Mouse (Mus musculus): ENCODE data around the gene Fam173b.
"Not testable (repeated sequence)": the region's sequence is repeated elsewhere in the genome, so short reads cannot be mapped to it uniquely, and the experiment has no call there.

Fam173b gene

DNA sequence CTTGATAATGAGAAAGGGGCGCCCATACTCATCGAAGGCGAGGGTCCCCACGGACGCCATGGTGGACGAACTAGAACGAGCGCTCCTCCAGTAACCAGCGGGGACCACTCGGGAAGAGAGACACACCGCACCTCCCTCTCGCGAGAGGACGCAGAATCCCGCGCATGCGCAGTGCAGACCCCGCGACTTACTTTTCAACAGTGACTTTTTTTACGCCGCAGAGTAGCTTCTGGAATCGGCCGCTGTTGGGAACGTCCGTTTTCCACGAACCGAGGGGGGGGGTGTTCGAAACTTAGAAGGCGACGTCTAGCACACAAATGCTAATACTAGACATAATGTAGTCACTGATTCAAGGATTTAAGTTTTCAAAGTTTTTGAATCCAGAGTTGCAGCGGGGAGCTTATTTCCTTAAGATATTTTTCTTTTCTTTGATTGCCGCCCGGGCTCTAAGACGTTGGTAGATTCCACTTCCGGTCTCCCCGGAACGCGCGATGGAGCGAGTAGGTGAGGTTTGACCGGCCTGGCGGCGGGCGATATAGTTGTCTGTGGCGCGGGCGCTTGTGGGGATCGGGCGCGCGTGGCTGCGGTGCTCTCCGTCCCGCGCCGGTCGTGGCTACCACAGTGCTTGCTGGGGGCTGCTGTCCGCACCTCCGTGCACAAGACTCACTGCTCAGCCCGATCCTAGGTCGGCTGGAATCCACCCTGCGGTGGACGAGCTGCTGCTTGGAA, at the start of gene Fam173b, which contains the start of gene Cct5:
Gene Fam173b, plus strand, starts transcription at position 207 of the 729 bp plus-strand sequence.
Gene Cct5, minus strand, starts transcription at position 159 of the 729 bp plus-strand sequence.
- DNase-seq (ENCODE audit: low spot score) = peak; percentile 99

GRCm38 (mm10) chr15:31554855-31555254, 46.8 kb upstream of the Fam173b start:
- no peak for DNase-seq (ENCODE audit: low spot score)

DNA sequence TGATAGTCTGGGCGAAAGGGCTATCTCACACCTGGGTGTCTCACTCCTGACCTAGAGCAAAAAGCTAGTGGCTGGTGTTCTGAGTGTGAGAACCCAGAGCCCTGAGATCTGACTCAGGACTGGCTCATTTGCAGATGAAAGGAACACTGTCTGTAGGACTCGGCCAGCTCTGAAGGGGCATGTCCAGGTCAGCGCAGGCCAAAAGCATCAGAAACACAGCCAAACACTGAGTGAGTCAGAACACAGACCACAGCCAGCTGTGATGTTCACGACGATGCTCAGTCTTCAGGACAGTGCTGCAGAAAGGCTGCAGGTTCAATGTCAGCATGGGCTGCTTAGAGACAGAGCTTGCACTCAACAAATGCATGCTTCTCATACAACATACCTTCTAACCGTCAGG, 40.3 kb upstream of the Fam173b start:
- DNase-seq (ENCODE audit: low spot score) = no peak

GRCm38 (mm10) chr15:31561976-31562375, 39.7 kb upstream of the Fam173b start:
- DNase-seq (ENCODE audit: low spot score) = no peak

DNA sequence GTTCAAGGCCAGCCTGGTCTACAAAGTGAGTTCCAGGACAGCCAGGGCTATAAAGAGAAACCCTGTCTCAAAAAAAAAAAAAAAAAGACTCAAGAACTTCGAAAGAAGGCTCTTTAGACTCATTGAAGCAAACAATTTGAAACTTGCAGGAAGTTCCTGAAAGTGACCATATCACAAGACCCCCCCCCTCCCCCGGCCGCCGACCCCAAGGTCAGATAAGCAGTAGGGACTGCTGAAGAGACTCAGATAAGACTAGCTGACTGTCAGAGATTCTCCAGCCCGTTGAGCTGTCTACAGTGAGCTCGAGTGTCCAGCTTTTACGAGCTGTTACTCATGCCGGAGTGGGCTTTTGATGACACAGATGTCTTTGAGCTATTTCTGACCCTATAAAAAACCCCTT, 38.8 kb upstream of the Fam173b start:
- DNase-seq (ENCODE audit: low spot score) = no peak

- DNase-seq (ENCODE audit: low spot score) = peak; percentile 22
Observed at GRCm38 (mm10) chr15:31563577-31564546, 37.8 kb upstream of the Fam173b start.

- no peak for DNase-seq (ENCODE audit: low spot score)
Observed at GRCm38 (mm10) chr15:31565184-31565583, 36.5 kb upstream of the Fam173b start, which contains the start of gene Cmbl. TSS of gene Cmbl (plus strand) at chr15:31565389.

GRCm38 (mm10) chr15:31565786-31566185, 35.9 kb upstream of the Fam173b start:
- DNase-seq (ENCODE audit: low spot score) = no peak

GRCm38 (mm10) chr15:31567431-31567830, 34.2 kb upstream of the Fam173b start:
- DNase-seq (ENCODE audit: low spot score) = no peak

DNA sequence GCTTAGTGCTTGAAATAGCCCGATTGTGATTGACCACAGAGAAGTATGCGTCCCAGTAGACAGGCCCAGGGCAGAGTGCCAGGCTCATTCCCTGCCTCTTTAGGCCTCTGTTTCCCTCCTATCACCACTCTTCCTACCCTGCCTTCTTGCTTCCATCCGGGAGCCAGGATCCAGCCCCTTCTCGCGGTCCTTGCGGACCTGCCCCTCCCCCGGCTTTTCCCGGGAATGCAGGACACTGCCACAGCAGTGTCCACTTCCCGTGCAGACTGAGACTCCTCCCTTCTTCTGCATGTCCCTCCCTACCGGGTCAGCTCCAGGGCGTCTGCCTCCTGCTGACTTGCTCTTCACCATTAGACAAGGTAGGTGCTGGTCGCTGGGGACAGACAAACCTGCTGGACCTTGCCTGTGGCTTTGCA, 33.1 kb upstream of the Fam173b start:
- peak; percentile 56 for DNase-seq (ENCODE audit: low spot score)

DNA sequence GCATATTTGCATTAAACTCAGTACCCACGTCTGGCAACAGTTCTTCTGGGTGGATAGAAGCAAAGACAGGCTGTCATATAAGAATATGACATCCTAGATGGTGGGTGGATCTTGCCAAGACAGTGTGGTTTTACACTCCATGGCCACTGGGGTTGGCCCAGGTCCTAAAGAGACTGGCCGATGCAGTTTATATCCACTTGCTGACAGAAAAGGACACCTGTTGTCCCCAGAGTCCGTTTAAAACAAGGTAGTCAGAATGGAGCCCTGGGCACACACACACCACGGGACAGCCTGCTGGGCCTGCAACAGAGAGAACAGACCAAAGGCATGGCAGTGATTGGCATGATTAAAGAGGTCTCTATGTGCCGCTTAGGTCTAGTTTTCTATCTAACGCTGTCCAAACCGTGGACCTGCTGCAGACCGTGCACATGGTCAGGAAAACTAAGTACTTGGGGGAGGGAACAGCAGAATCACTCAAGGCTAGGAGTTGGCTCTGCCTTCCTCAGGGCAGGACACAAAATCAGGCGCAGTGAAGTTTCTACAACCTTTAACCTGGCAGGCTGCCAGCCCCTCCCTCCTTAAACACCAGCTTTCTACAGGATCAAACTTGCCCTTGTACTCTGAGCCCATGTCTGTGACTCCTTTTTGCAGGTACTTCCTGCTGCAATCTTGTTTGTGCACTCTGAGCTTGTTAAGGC, 32.2 kb upstream of the Fam173b start:
- no peak for DNase-seq (ENCODE audit: low spot score)

- DNase-seq (ENCODE audit: low spot score) = no peak
Observed at GRCm38 (mm10) chr15:31570959-31571358, 30.7 kb upstream of the Fam173b start.

DNA sequence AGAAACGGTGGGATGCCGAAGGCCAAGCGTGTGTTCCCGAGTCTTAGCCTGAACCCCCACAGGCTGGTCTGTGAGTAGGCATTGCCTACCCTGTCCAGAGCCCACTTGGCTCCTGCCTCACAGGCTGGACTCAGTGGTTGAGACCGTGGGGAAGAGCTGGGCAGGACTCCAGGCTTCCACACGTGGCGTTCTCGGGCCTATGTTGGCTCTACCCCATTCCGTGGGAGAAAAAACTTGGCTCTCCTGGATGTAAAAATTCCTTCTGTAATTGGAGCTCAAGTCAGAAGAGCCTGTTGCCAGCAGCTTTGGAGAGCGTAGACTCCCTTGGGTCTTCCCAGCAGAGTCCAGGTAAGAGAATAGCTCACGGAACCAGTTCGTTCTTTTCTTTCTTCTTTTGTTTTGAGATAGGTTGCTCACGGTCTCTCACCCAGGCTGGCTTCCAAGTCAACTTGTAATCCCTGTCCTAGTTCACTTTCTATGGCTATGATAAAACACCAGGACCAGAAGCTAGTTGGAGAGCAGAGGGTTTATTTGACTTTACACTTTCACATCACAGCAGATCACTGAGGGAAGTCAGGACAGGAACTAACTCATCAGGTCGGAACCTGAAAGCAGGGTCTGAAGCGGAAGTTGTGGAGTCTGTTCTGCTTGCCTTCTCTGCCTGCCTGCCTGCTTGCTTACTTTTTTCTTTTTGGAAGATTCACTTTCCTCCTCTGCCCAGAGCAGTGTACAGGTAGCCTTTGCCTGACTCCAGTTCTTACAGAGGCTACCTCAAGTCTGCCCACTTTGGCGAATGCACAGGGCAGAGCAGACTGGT, 29.5 kb upstream of the Fam173b start:
- no peak for DNase-seq (ENCODE audit: low spot score)

DNA sequence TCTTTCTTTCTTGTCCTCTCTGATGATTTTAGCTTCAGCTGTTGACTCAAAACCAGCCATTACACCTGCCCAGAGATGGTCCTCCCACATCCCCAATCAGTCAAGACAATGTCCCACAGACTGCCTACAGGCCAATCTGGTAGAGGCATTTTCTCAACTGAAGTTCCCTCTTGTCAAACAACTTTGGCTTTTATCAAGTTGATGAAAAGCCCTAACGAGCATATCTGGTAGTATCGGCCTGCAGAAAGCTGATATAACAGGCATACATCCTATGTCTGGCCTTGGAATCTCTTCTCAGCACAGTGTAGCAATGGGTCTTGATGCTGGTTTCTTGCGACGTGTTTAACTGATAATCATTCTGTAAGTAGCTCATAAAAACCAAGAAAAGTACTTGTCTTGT, 28.4 kb upstream of the Fam173b start:
- DNase-seq (ENCODE audit: low spot score) = no peak

GRCm38 (mm10) chr15:31573692-31574091, 28.0 kb upstream of the Fam173b start:
- no peak for DNase-seq (ENCODE audit: low spot score)

DNA sequence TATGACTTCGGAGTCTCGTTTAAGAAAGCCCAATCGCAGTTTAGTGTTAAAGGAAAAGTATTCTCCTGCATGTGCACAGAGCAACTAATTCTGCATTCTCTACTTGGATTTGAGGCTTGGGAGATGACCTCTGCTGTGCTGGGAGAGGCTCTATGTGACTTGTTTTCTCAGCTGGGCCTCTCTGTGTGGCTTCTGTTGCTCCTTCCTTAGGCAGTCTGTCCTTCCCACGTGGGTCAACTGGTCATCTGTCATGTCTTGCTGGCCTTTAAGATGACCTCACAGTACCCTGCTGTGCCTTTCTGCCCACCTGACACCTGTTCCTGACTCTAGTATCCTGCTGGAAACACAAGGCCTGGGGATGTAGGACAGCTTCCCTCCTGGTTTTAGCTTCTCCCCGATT, 25.6 kb upstream of the Fam173b start:
- DNase-seq (ENCODE audit: low spot score) = peak; percentile 67

GRCm38 (mm10) chr15:31581086-31581485, 20.6 kb upstream of the Fam173b start:
- DNase-seq (ENCODE audit: low spot score) = not testable (repeated sequence)

GRCm38 (mm10) chr15:31583304-31584085, 18.2 kb upstream of the Fam173b start:
- DNase-seq (ENCODE audit: low spot score) = no peak

- no peak for DNase-seq (ENCODE audit: low spot score)
Observed at GRCm38 (mm10) chr15:31585238-31585637, 16.4 kb upstream of the Fam173b start.

GRCm38 (mm10) chr15:31586088-31586487, 15.6 kb upstream of the Fam173b start:
- DNase-seq (ENCODE audit: low spot score) = no peak

All from embryo, embryonic 10 days (tissue).